Mouse (Mus musculus): ENCODE data around the gene Il2rb. TPM values are rescaled to one million over a fixed set of nuclear protein-coding genes. Genes with fewer than 3 reads are reported as not detected.

Gene Il2rb
- polyA plus RNA-seq, 1 experiment = not detected

- TF ChIP-seq GATA1 (IDR thresholded peaks at IDR 0.05; ENCODE audit: low read length) = no peak
Observed at GRCm38 (mm10) chr15:78449131-78449530, 45.9 kb downstream of the Il2rb start.

- TF ChIP-seq GATA1 (IDR thresholded peaks at IDR 0.05; ENCODE audit: low read length) = no peak
Observed at GRCm38 (mm10) chr15:78447746-78448535, 47.1 kb downstream of the Il2rb start.

GRCm38 (mm10) chr15:78447121-78447520 is 48.0 kb downstream of the Il2rb start:
- TF ChIP-seq GATA1 (IDR thresholded peaks at IDR 0.05; ENCODE audit: low read length) = no peak

GRCm38 (mm10) chr15:78443857-78444256 is 51.2 kb downstream of the Il2rb start:
- no peak for TF ChIP-seq GATA1 (IDR thresholded peaks at IDR 0.05; ENCODE audit: low read length)

DNA sequence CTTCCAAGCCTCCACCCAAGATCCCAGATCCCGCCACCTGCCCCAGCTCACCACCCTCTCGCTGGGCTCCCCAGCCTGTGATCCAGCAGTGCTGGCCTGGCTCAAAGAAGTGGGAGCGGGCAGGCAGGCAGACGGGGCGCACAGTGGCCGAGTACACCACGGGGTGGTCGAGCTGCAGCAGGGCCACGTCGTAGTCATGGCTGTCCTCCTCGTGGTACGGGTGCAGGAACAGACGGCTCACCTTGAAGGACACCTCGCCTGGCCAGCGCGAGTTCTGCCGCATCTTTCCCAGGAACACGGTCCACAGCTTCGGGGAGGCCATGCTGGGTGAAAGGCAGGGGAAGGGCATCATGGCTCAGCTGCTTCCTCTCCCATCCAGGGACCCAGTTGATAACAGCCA is 52.8 kb downstream of the Il2rb start:
- TF ChIP-seq GATA1 (IDR thresholded peaks at IDR 0.05; ENCODE audit: low read length) = no peak

DNA sequence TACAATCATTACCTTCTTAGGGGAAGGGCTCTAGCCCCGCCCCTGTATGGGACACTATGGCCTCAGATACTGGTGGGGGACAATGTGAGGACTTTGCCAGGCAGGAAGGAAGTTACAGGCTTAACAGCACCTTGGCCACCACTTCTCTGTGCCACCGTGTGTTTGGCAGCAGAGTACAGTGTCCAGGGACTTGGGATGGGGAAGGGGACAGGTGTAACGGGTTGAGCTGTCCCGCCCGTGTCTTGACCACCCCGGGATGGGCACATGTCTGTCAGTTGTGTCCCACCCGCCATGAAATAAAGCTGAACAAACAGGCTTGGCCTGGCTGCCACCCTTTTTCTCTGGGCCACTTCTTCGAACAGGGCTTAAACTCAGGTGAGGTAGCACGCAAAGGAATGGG is 56.1 kb downstream of the Il2rb start:
- TF ChIP-seq GATA1 (IDR thresholded peaks at IDR 0.05; ENCODE audit: low read length) = no peak

- no peak for TF ChIP-seq GATA1 (IDR thresholded peaks at IDR 0.05; ENCODE audit: low read length)
Observed at GRCm38 (mm10) chr15:78438505-78438904, 56.6 kb downstream of the Il2rb start.

DNA sequence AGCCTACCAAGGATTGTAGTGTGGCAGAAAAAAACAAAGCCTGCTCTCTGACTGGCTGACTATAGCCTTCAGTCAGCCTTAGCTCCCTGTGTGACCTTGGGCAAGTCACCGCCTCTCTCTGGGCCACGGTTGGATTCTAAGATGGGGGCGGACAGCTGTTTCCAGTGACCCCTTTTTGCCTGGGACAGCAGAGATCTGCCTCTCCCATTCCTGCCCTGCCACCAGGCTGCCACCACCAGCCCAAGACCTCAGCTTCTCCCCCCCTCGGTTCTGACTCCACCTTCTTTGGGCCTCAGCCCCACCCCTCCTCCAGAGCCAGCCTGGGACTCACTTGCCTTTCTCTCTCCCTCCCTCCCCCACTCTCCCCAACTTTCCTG is 57.1 kb downstream of the Il2rb start:
- TF ChIP-seq GATA1 (IDR thresholded peaks at IDR 0.05; ENCODE audit: low read length) = no peak

- no peak for TF ChIP-seq GATA1 (IDR thresholded peaks at IDR 0.05; ENCODE audit: low read length)
Observed at GRCm38 (mm10) chr15:78437237-78438017, 57.6 kb downstream of the Il2rb start.

DNA sequence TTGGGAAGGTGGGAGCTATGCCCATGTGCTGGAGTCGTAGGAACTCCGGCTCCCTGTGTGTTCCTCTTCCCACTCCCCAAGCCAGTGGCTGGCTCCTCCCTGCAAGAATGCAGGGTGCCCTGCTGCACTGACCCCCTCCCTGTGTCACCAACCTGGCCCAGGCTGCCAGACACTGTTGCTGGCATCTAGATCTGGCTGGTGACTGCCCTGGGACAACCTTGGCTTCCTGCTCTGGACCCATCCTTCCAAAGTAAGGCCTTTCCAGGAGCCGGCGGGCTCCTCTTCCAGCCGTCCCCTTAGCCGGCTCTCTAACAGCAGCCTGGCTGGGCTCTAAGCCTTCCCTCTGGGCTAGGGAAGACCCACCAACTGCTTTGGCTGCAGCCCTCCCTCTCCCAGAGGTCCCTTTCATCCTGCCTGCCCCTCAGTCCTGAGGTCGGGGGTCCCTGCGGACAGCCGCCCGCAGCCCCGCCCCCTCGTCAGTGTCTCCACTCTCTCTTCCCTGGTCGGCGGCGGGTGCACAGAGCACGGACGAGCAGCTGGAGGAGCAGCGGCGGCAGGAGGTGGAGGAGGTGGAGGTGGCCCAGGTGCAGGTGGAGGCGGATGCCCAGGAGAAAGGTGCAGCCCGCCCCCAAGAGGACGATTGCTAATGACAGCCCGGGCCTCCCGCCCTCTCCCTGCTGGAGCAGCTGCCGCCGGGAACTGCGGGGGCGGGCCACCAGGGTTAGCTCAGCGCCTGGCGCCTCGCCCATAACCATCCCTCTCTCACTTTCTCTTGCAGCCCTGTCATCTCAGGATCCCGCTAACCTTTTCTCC is 58.5 kb downstream of the Il2rb start:
- TF ChIP-seq GATA1 (IDR thresholded peaks at IDR 0.05; ENCODE audit: low read length) = no peak

- TF ChIP-seq GATA1 (IDR thresholded peaks at IDR 0.05; ENCODE audit: low read length) = no peak
Observed at GRCm38 (mm10) chr15:78435681-78436080, 59.4 kb downstream of the Il2rb start.

DNA sequence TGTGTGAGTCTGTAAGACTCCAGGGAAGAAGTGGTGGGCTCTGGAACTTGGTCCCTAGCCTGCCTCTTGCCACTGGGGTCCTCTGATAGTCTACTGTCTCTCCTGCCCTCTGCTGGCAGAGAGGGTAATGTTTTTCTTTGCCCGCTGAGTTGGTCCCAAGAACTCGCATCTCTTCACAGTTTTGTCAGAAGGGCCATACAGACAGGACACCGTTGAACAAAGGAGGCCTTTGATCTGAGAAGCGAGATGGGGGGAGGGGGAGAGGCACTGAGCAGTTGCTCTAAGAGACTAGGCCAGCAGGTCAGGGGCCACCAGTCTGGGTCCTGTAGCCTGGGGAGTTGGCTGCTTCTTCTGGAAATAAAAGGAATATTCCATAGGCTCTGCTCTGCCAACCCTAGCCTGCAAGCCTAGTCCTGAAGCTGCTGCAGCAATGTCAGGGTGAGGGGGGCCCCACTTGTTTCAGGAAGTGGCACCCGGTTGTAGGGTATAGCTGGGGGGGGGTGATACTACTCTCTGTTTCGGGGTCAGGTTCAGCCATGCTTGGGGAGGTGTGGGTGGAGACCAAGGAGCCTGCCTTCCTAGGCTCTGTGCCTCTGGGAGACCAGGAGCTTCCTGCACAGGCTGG is 60.1 kb downstream of the Il2rb start:
- TF ChIP-seq GATA1 (IDR thresholded peaks at IDR 0.05; ENCODE audit: low read length) = no peak

GRCm38 (mm10) chr15:78431541-78432121 is 63.4 kb downstream of the Il2rb start:
- no peak for TF ChIP-seq GATA1 (IDR thresholded peaks at IDR 0.05; ENCODE audit: low read length)

- no peak for TF ChIP-seq GATA1 (IDR thresholded peaks at IDR 0.05; ENCODE audit: low read length)
Observed at GRCm38 (mm10) chr15:78430874-78431273, 64.2 kb downstream of the Il2rb start.
